Mouse (Mus musculus) heart, postnatal 0 days (tissue): ENCODE data around the gene Ccdc121. TPM values are rescaled to one million over a fixed set of nuclear protein-coding genes. Genes with fewer than 3 reads are reported as not detected.
"Not testable (repeated sequence)": the region's sequence is repeated elsewhere in the genome, so short reads cannot be mapped to it uniquely, and the experiment has no call there.

Source experiments
- ATAC-seq: fragments of 200-750 bp; cut with Nextera tagmentation; 2 replicates; pipeline ENCODE4 v1.8.0; 2017; ENCODE audit warnings: low read depth, moderate number of reproducible peaks, moderate library complexity; ENCODE audit not compliant: insufficient read depth
- DNase-seq: peaks from one replicate; pipeline ENCODE4 v3.0.0-alpha.2; 2016; ENCODE audit warnings: low spot score
- H3K27ac ChIP-seq: fragments of 300-500 bp; sonication (generic); 2 replicates; pipeline ENCODE4 v1.5.1; 2014; ENCODE audit warnings: low read depth, mild to moderate bottlenecking
- H3K27me3 ChIP-seq: fragments of 300-500 bp; sonication (generic); 2 replicates; pipeline ENCODE4 v1.6.1; 2014; ENCODE audit warnings: low read length, mixed read lengths; ENCODE audit not compliant: control insufficient read depth, insufficient read depth
- H3K36me3 ChIP-seq: fragments of 300-500 bp; sonication (generic); replicated peaks from 2 replicates; pipeline ENCODE4 v1.6.1; 2014; ENCODE audit warnings: low read length, mixed read lengths; ENCODE audit not compliant: control insufficient read depth, insufficient read depth
- H3K4me1 ChIP-seq: fragments of 300-500 bp; sonication (generic); 2 replicates; pipeline ENCODE4 v1.6.1; 2014; ENCODE audit warnings: antibody characterized with exemption; ENCODE audit not compliant: control insufficient read depth, insufficient read depth
- H3K4me2 ChIP-seq: fragments of 300-500 bp; sonication (generic); 2 replicates; pipeline ENCODE4 v1.6.1; 2014; ENCODE audit warnings: low read depth, mild to moderate bottlenecking, low read length, moderate library complexity
- H3K4me3 ChIP-seq: fragments of 300-500 bp; sonication (generic); 2 replicates; pipeline ENCODE4 v1.5.1; 2014; ENCODE audit warnings: low read depth, low read length
- H3K9ac ChIP-seq: fragments of 300-500 bp; sonication (generic); replicated peaks from 2 replicates; pipeline ENCODE4 v1.6.1; 2014; ENCODE audit warnings: low read depth, low read length, mixed read lengths
- H3K9me3 ChIP-seq: fragments of 300-500 bp; sonication (generic); replicated peaks from 2 replicates; pipeline ENCODE4 v1.6.1; 2016; ENCODE audit warnings: low read length; ENCODE audit not compliant: control insufficient read depth
- CTCF ChIP-seq: IDR thresholded peaks from 2 replicates; pipeline ENCODE4 v1.5.1; 2016; ENCODE audit warnings: antibody characterized with exemption, control low read depth, low read depth
- EP300 ChIP-seq: IDR thresholded peaks from 2 replicates; pipeline ENCODE4 v1.6.1; 2016; ENCODE audit warnings: antibody characterized with exemption, low read depth
- WGBS: fragments of 180-500 bp; shearing (Covaris S2); extraction: QIAGEN DNeasy Blood & Tissue Kit; methylation state at CpG from one replicate; pipeline ENCODE4 v1.1.7; 2014; 5-methylcytosine and 5-hydroxymethylcytosine counted together
- polyA plus RNA-seq: library from polyadenylated mRNA; unstranded; fragments of >200 nt; fragmentation: Nextera tagmentation; extraction: Ambion mirVana; gene quantifications from 2 replicates; pipeline ENCODE4 v1.2.1, GENCODE M21; 2015
- total RNA-seq: library from RNA; depleted of rRNA; stranded (reverse); fragments of >200 nt; gene quantifications from 2 replicates; pipeline ENCODE4 v1.2.3, GENCODE M21; 2014; ENCODE audit warnings: low replicate concordance

Gene Ccdc121
- total and polyA plus RNA-seq, 2 experiments from 2014 or later = 0.16 TPM; not detected in 1

DNA sequence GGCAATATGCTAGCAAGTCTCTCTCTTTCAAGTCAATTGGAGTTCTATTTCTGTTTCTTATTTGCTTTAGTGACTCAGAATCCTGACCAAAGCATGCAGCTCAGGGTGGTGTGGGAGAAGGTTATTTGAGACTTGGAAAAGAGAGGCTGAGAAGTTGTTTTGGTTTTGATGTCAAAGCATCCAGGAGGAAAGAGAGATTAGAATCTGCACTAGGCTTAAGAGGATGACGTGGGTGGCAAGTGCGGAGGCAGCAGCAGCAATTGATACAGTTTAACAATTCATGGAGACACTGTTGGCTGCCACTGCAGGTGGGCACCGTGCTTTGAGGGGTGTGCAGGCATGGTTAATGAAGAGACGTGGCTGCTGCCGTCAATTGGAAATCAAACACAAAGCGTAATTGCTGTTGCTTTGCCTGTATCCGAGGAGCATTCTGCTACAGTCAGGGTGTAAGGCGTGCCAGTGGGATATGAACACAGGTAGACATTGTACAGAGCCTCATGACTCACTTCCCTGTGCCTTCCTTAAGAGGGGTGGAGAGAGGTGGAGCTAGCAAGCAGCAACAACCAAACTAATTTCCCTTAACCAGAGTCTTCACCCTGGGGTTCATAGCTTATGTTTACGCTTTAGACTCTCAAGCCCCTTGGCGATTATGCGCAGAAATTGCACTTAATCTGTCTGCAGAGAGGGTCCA lies 10.3 kb upstream of the Ccdc121 start:
- no peaks in the 10 kb centered on the region for H3K4me1 ChIP-seq
- H3K9me3 ChIP-seq = no peaks in the 10 kb centered on the region
- H3K27me3 ChIP-seq = no peaks in the 10 kb centered on the region
- ATAC-seq (no peak), DNase-seq (no peak)
- H3K9ac ChIP-seq = no peak overlapping the region
- TF ChIP-seq EP300 = no peak
- no peak for TF ChIP-seq CTCF
- no peak overlapping the region for H3K4me2 ChIP-seq
- H3K36me3 ChIP-seq = no peaks in the 10 kb centered on the region
- WGBS = 65% methylated on average over 11 of the region's 11 CpGs
- H3K27ac ChIP-seq = no peak overlapping the region
- H3K4me3 ChIP-seq = no peak overlapping the region

DNA sequence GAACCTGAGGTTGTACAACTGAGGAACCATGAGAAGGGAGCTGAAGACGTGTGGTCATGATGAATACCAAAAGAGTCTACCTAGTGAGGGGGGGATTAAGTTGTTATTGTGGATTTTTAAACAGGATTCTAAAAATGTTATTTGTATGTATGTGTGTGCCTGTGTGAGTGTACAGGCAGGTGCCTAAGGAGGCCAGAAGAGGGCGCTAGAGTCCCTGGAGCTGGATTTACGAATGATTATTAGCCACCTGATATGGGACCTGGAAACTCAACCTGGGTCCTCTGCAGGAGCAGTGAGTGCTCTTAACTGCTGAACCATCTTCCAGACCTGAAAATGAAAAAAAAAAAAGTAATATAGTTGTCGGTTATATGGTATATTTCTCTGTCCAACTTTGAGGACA lies 7.9 kb upstream of the Ccdc121 start:
- no peak for TF ChIP-seq CTCF
- TF ChIP-seq EP300 = no peak
- no peak for ATAC-seq
- no peak for DNase-seq
- no peaks in the 10 kb centered on the region for H3K36me3 ChIP-seq
- no peak overlapping the region for H3K4me2 ChIP-seq
- no peaks in the 10 kb centered on the region for H3K4me1 ChIP-seq
- no peak overlapping the region for H3K9ac ChIP-seq
- no peak overlapping the region for H3K4me3 ChIP-seq
- H3K9me3 ChIP-seq = no peaks in the 10 kb centered on the region
- H3K27me3 ChIP-seq = no peaks in the 10 kb centered on the region
- WGBS = 78% methylated on average over 4 of the region's 4 CpGs
- no peak overlapping the region for H3K27ac ChIP-seq

DNA sequence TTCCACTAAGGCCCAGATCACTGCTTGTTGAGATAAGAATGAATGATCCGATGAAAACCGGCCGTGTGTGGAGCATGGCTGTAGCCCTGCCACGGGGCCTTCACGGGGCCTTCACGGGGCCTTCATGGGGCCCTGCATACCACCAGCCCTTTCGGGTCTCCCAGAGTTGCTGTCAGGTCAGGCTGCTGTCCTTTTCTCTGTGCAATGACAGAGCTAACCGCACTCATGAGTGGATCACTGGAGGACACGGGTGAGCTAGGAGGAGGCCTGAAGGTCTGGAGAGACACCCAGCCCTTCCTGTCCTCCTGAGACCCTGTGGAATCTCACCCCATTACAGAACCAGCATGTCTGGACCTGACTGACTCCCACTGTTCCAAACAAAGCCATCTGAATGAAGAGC lies 6.8 kb upstream of the Ccdc121 start:
- Histone ChIP-seq H3K4me2 (no peak overlapping the region), H3K36me3 (no peaks in the 10 kb centered on the region), H3K4me3 (no peak overlapping the region), H3K4me1 (no peaks in the 10 kb centered on the region), H3K27ac (no peak overlapping the region), H3K9ac (no peak overlapping the region), H3K9me3 (no peaks in the 10 kb centered on the region), H3K27me3 (no peaks in the 10 kb centered on the region)
- ATAC-seq = no peak
- no peak for DNase-seq
- 76% methylated on average over 9 of the region's 9 CpGs for WGBS
- TF ChIP-seq EP300 (no peak), CTCF (no peak)

DNA sequence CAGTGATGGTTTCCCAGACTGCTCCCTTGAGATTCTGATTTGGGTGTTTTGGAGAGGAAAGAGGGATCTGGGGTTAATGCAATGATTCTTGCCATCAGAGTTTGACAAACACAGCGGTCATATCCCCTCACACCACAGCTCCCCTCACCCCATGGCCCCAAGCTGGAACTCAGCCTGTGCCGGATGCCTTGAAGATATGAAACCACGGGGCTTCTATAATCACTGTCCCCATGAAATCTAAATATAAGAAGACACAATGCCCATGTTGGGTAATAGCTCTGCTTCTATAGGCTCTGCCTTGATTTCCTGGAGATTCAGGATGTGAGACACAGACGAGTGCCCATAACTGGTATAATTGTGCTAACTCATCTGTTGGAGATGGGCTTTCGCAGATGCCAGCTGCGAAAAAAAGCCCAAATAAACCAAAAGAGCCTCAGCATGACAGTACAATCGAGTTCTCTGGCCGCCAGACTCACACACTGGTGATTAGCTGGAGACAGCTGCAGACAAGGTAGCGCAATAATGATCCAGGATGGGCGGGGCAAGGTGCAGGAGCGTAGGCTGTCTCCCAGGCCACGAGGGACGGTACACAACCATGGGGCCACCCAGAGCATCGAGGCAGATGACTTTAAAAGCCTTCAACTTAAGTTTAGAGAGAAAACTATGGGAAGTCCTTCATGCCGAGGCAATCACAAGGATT lies 1.3 kb upstream of the Ccdc121 start:
- Histone ChIP-seq H3K4me3 (no peak overlapping the region), H3K4me2 (no peak overlapping the region), H3K27me3 (no peaks in the 10 kb centered on the region), H3K36me3 (no peaks in the 10 kb centered on the region), H3K9me3 (no peaks in the 10 kb centered on the region), H3K9ac (no peak overlapping the region), H3K27ac (no peak overlapping the region), H3K4me1 (no peaks in the 10 kb centered on the region)
- no peak for TF ChIP-seq EP300
- no peak for TF ChIP-seq CTCF
- no peak for DNase-seq
- WGBS = 78% methylated on average over 15 of the region's 15 CpGs
- no peak for ATAC-seq

DNA sequence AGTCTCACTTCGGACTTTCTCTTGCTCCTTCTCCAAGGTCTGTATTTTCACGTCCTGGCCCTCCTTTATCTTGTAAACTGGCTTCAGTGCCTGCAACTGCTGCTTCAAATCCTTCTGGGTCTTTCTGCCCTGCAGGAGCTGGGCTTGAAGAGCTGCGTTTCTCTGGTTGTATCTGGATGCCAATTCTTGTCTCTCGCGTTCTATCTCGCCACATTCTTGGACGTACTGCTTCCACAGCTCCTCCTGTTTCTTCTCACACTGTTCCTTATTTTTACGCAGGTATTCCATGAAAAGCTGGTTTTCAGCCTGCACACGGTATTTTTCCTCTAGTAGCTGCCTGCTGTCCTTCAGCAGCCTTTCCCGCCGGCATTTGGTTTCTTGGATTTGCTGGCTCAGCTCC lies 396 bp downstream of the Ccdc121 start:
- ATAC-seq = not testable (repeated sequence)

DNA sequence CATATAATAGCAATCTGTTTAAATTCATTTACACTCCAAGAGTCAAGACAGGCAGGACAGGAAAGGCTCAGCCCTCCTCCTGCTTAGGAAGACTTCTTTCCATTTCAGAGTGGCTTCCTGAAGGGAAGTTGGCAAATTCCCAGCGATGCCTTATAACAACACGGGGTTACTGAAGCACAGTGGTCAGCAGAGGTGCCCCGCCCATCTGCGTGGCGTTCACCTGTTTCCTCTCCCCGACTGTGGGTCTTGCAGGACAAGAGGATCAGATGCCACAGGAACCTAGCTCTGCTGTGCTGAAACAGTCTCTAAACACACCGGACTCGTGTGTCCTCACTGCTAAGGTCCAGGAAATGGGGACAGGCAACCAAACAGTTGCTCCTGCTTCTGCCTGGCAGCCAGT lies 5.9 kb downstream of the Ccdc121 start:
- no peak overlapping the region for H3K4me2 ChIP-seq
- WGBS = 43% methylated on average over 8 of the region's 8 CpGs
- H3K27me3 ChIP-seq = no peaks in the 10 kb centered on the region
- no peaks in the 10 kb centered on the region for H3K36me3 ChIP-seq
- DNase-seq (no peak), ATAC-seq (peak; percentile 24; the same call in 1 of the 2 replicates)
- no peaks in the 10 kb centered on the region for H3K4me1 ChIP-seq
- H3K27ac ChIP-seq = no peak overlapping the region
- H3K9me3 ChIP-seq = no peaks in the 10 kb centered on the region
- H3K4me3 ChIP-seq = no peak overlapping the region
- H3K9ac ChIP-seq = no peak overlapping the region
- TF ChIP-seq EP300 = no peak
- no peak for TF ChIP-seq CTCF

More for the DNA sequence above, 396 bp downstream of the Ccdc121 start:
- WGBS = 53% methylated on average over 11 of the region's 11 CpGs
- H3K4me2 ChIP-seq = peak overlapping the region; percentile 23; the same call in 1 of the 2 replicates
- H3K27me3 ChIP-seq, DNase-seq, H3K9me3 ChIP-seq, H3K27ac ChIP-seq, H3K4me1 ChIP-seq, H3K4me3 ChIP-seq, H3K36me3 ChIP-seq, H3K9ac ChIP-seq: not testable (repeated sequence)
